Mouse (Mus musculus): ENCODE results near the gene Frmpd2. TPM values are rescaled to one million over a fixed set of nuclear protein-coding genes. Genes with fewer than 3 reads are reported as not detected.
"Not testable (repeated sequence)": the region's sequence is repeated elsewhere in the genome, so short reads cannot be mapped to it uniquely, and the experiment has no call there.

The Frmpd2 gene
- not detected in 2 replicates for total RNA-seq (2014; fragmentation: Nextera tagmentation)
- total RNA-seq (2017), result not detected in 2 replicates

- no peak for ATAC-seq (replicated peaks; ENCODE audit: low FRiP score, low TSS enrichment, poor library complexity, severe bottlenecking)
Measured at GRCm38 (mm10) chr14:33471331-33471730, at the start of gene Frmpd2. Gene Frmpd2 (plus strand): TSS chr14:33471696.

- no peak for ATAC-seq (replicated peaks; ENCODE audit: low FRiP score, low TSS enrichment, poor library complexity, severe bottlenecking)
Measured at GRCm38 (mm10) chr14:33423003-33423402, 48.5 kb upstream of the Frmpd2 start.

GRCm38 (mm10) chr14:33424124-33424523, 47.4 kb upstream of the Frmpd2 start:
- no peak for ATAC-seq (replicated peaks; ENCODE audit: low FRiP score, low TSS enrichment, poor library complexity, severe bottlenecking)

GRCm38 (mm10) chr14:33432485-33432884, 39.0 kb upstream of the Frmpd2 start:
- ATAC-seq (replicated peaks; ENCODE audit: low FRiP score, low TSS enrichment, poor library complexity, severe bottlenecking), result not testable (repeated sequence)

GRCm38 (mm10) chr14:33443780-33444179, 27.7 kb upstream of the Frmpd2 start:
- no peak for ATAC-seq (replicated peaks; ENCODE audit: low FRiP score, low TSS enrichment, poor library complexity, severe bottlenecking)

GRCm38 (mm10) chr14:33445962-33446361, 25.5 kb upstream of the Frmpd2 start:
- ATAC-seq (replicated peaks; ENCODE audit: low FRiP score, low TSS enrichment, poor library complexity, severe bottlenecking), result no peak

GRCm38 (mm10) chr14:33446561-33447023, 24.9 kb upstream of the Frmpd2 start:
- ATAC-seq (replicated peaks; ENCODE audit: low FRiP score, low TSS enrichment, poor library complexity, severe bottlenecking), result no peak

GRCm38 (mm10) chr14:33447027-33447569, 24.4 kb upstream of the Frmpd2 start, which contains the start of gene Mapk8:
Gene Mapk8 (minus strand): TSS chr14:33447158.
- ATAC-seq (replicated peaks; ENCODE audit: low FRiP score, low TSS enrichment, poor library complexity, severe bottlenecking), result peak; percentile 93

GRCm38 (mm10) chr14:33448276-33448675, 23.2 kb upstream of the Frmpd2 start:
- no peak for ATAC-seq (replicated peaks; ENCODE audit: low FRiP score, low TSS enrichment, poor library complexity, severe bottlenecking)

GRCm38 (mm10) chr14:33449296-33449840, 22.1 kb upstream of the Frmpd2 start:
- ATAC-seq (replicated peaks; ENCODE audit: low FRiP score, low TSS enrichment, poor library complexity, severe bottlenecking), result no peak

- ATAC-seq (replicated peaks; ENCODE audit: low FRiP score, low TSS enrichment, poor library complexity, severe bottlenecking), result no peak
Measured at GRCm38 (mm10) chr14:33450331-33450730, 21.2 kb upstream of the Frmpd2 start.

GRCm38 (mm10) chr14:33463658-33464057, 7.8 kb upstream of the Frmpd2 start:
- ATAC-seq (replicated peaks; ENCODE audit: low FRiP score, low TSS enrichment, poor library complexity, severe bottlenecking), result no peak

GRCm38 (mm10) chr14:33467766-33468165, 3.7 kb upstream of the Frmpd2 start:
- no peak for ATAC-seq (replicated peaks; ENCODE audit: low FRiP score, low TSS enrichment, poor library complexity, severe bottlenecking)

- no peak for ATAC-seq (replicated peaks; ENCODE audit: low FRiP score, low TSS enrichment, poor library complexity, severe bottlenecking)
Measured at GRCm38 (mm10) chr14:33474461-33474860, 3.0 kb downstream of the Frmpd2 start.

- no peak for ATAC-seq (replicated peaks; ENCODE audit: low FRiP score, low TSS enrichment, poor library complexity, severe bottlenecking)
Measured at GRCm38 (mm10) chr14:33476094-33476760, 4.7 kb downstream of the Frmpd2 start.

GRCm38 (mm10) chr14:33481991-33482390, 10.5 kb downstream of the Frmpd2 start:
- ATAC-seq (replicated peaks; ENCODE audit: low FRiP score, low TSS enrichment, poor library complexity, severe bottlenecking), result no peak

GRCm38 (mm10) chr14:33487805-33488550, 16.5 kb downstream of the Frmpd2 start:
- no peak for ATAC-seq (replicated peaks; ENCODE audit: low FRiP score, low TSS enrichment, poor library complexity, severe bottlenecking)

- no peak for ATAC-seq (replicated peaks; ENCODE audit: low FRiP score, low TSS enrichment, poor library complexity, severe bottlenecking)
Measured at GRCm38 (mm10) chr14:33495226-33495625, 23.7 kb downstream of the Frmpd2 start.

GRCm38 (mm10) chr14:33497418-33497817, 25.9 kb downstream of the Frmpd2 start:
- ATAC-seq (replicated peaks; ENCODE audit: low FRiP score, low TSS enrichment, poor library complexity, severe bottlenecking), result no peak

- no peak for ATAC-seq (replicated peaks; ENCODE audit: low FRiP score, low TSS enrichment, poor library complexity, severe bottlenecking)
Measured at GRCm38 (mm10) chr14:33498849-33499248, 27.4 kb downstream of the Frmpd2 start.
